Mouse (Mus musculus) CD4-positive helper T cell, adult 2 months (primary cell): ENCODE data around the gene Olfr330.
"Not testable (repeated sequence)": the region's sequence is repeated elsewhere in the genome, so short reads cannot be mapped to it uniquely, and the experiment has no call there.

ENCODE experiments used
- DNase-seq: peaks from one replicate; pipeline ENCODE4 v3.0.0-alpha.2; 2012; ENCODE audit warnings: low read depth, missing footprints, low spot score

Gene Olfr330

GRCm38 (mm10) chr11:58534736-58535135 is at the start of gene Olfr330:
Gene Olfr330, minus strand, starts transcription at chr11:58534836.
- not testable (repeated sequence) for DNase-seq

GRCm38 (mm10) chr11:58578636-58579035 is 44.0 kb upstream of the Olfr330 start:
- no peak for DNase-seq

GRCm38 (mm10) chr11:58577430-58577829 is 42.8 kb upstream of the Olfr330 start, which contains the start of gene Olfr325:
Gene Olfr325, plus strand, starts transcription at chr11:58577730.
- DNase-seq, result no peak

GRCm38 (mm10) chr11:58570405-58570804 is 35.8 kb upstream of the Olfr330 start, which contains the start of gene Olfr224:
Gene Olfr224, minus strand, starts transcription at chr11:58570553.
- no peak for DNase-seq

GRCm38 (mm10) chr11:58555536-58555935 is 20.9 kb upstream of the Olfr330 start, which contains the start of gene Olfr328:
Gene Olfr328, minus strand, starts transcription at chr11:58555636.
- DNase-seq, result no peak

GRCm38 (mm10) chr11:58546322-58546721 is 11.7 kb upstream of the Olfr330 start, which contains the start of gene Olfr329-ps:
Gene Olfr329-ps, minus strand, starts transcription at chr11:58546422.
- DNase-seq, result no peak

- DNase-seq, result not testable (repeated sequence)
Observed at GRCm38 (mm10) chr11:58519756-58520155, 14.9 kb downstream of the Olfr330 start.

GRCm38 (mm10) chr11:58518916-58519315 is 15.7 kb downstream of the Olfr330 start:
- DNase-seq, result not testable (repeated sequence)

GRCm38 (mm10) chr11:58509058-58509457 is 25.6 kb downstream of the Olfr330 start:
- DNase-seq, result not testable (repeated sequence)

- DNase-seq, result not testable (repeated sequence)
Observed at GRCm38 (mm10) chr11:58502472-58502871, 32.2 kb downstream of the Olfr330 start, which contains the start of gene Olfr331. Gene Olfr331, minus strand, starts transcription at chr11:58502572.

- DNase-seq, result no peak
Observed at GRCm38 (mm10) chr11:58499290-58499689, 35.3 kb downstream of the Olfr330 start.

- no peak for DNase-seq
Observed at GRCm38 (mm10) chr11:58498761-58499160, 35.9 kb downstream of the Olfr330 start.

GRCm38 (mm10) chr11:58492455-58492854 is 42.2 kb downstream of the Olfr330 start, which contains the start of gene Olfr332:
Gene Olfr332, minus strand, starts transcription at chr11:58492555.
- DNase-seq, result no peak
